Mouse (Mus musculus) adrenal gland, postnatal 10 days (tissue): Measurements from ENCODE around the gene Fancf. TPM values are rescaled to one million over a fixed set of nuclear protein-coding genes. Genes with fewer than 3 reads are reported as not detected.
A peak's percentile ranks its signal among the peaks of the same experiment; 100 is the strongest.

Experiments used
- DNase-seq: peaks from one replicate; pipeline ENCODE4 v3.0.0; 2021; ENCODE audit warnings: mixed read lengths
- total RNA-seq, 2 experiments: library from RNA; stranded (reverse); gene quantifications; 2 replicates each; pipeline ENCODE4 v1.2.3; 2021

The Fancf gene
- total RNA-seq, 2 experiments from 2014 or later, result 6.8 to 7.6 TPM

- DNase-seq, result no peak
These were observed 11.2 kb downstream of the Fancf start for GRCm38 (mm10) chr7:51850877-51851276.

- no peak for DNase-seq
These were observed 21.6 kb downstream of the Fancf start for GRCm38 (mm10) chr7:51840515-51840914.

- peak; percentile 21 for DNase-seq
These were observed 30.1 kb downstream of the Fancf start for GRCm38 (mm10) chr7:51831917-51832316.

GRCm38 (mm10) chr7:51823562-51824338 is 38.3 kb downstream of the Fancf start:
- DNase-seq, result no peak

GRCm38 (mm10) chr7:51821467-51821866 is 40.6 kb downstream of the Fancf start:
- DNase-seq, result no peak

GRCm38 (mm10) chr7:51819891-51820290 is 42.2 kb downstream of the Fancf start:
- DNase-seq, result no peak

GRCm38 (mm10) chr7:51818251-51818974 is 43.7 kb downstream of the Fancf start:
- DNase-seq, result no peak

GRCm38 (mm10) chr7:51816283-51816839 is 45.7 kb downstream of the Fancf start:
- no peak for DNase-seq

GRCm38 (mm10) chr7:51815473-51816282 is 46.4 kb downstream of the Fancf start:
- DNase-seq, result no peak

Other genes starting within 250 kb of the Fancf start
- under 1 TPM; 0.09 to 0.15 TPM for gene Slc17a6, start 240.3 kb downstream of the Fancf start, total RNA-seq
- 10 to 100 TPM; 30.3 to 30.8 TPM for gene Gas2, start 252 bp downstream of the Fancf start, total RNA-seq
- gene Svip, start 143.8 kb upstream of the Fancf start, total RNA-seq, result 10 to 100 TPM; 11.4 to 13.0 TPM
- gene 1700015G11Rik, start 153.5 kb upstream of the Fancf start, total RNA-seq, result not detected